ENCODE assay signal across 14 mouse cellular contexts in genomic region chr2:164358373-164358772, GRCm38 (mm10). TPM values are rescaled to one million over a fixed set of nuclear protein-coding genes. Genes with fewer than 3 reads are reported as not detected.
DNase-seq lines count a peak whose midpoint lies in the region; ATAC-seq and TF ChIP-seq lines count a peak whose summit lies in the region.
"Had no signal": no experiment of that assay in that cellular context is flagged by ENCODE, and none has a peak within 500 bp of the region (broad histone marks: within the 10 kb centered on the region; RNA-seq: fewer than 3 reads in every experiment).

No protein-coding gene starts in this region.

- no peak for ATAC-seq in hindbrain, postnatal 0 days
- ATAC-seq in hindbrain, embryonic 16.5 days, result no peak
- no peak for ATAC-seq in lung, postnatal 0 days
- ATAC-seq in liver, embryonic 14.5 days (ENCODE audit: insufficient read depth), result no peak
- ATAC-seq: forebrain, embryonic 14.5 days had no signal

- peak; percentile 35; the same call in 1 of the 2 replicates for TF ChIP-seq CTCF in hindbrain, postnatal 0 days (IDR thresholded peaks at IDR 0.05; ENCODE audit: low read depth)
- TF ChIP-seq CTCF in lung, postnatal 0 days (IDR thresholded peaks at IDR 0.05), result peak; percentile 49
- peak; percentile 8; the same call in 1 of the 2 replicates for TF ChIP-seq CTCF in E14TG2a.4 (conservative IDR thresholded peaks at IDR 0.05; ENCODE audit: low read length)
- TF ChIP-seq CTCF in liver, embryonic 14.5 days (IDR thresholded peaks at IDR 0.05; ENCODE audit: low read depth), result peak; percentile 37; the same call in 1 of the 2 replicates

- no peak for TF ChIP-seq EP300 in lung, postnatal 0 days (IDR thresholded peaks at IDR 0.05)
- TF ChIP-seq EP300 in liver, embryonic 14.5 days (IDR thresholded peaks at IDR 0.05; ENCODE audit: low read depth), result no peak

- WGBS in hindbrain, postnatal 0 days, result 76% methylated on average over 3 of the region's 3 CpGs
- 81% methylated on average over 3 of the region's 3 CpGs for WGBS in hindbrain, embryonic 16.5 days
- 90% methylated on average over 3 of the region's 3 CpGs for WGBS in lung, postnatal 0 days
- WGBS in liver, embryonic 14.5 days (ENCODE audit: insufficient replicate concordance), result 66% methylated on average over 3 of the region's 3 CpGs

- no peaks in the 10 kb centered on the region for H3K4me1 ChIP-seq in hindbrain, postnatal 0 days (ENCODE audit: insufficient read depth, low read length)
- H3K4me1 ChIP-seq in hindbrain, embryonic 16.5 days (ENCODE audit: control insufficient read depth, insufficient read depth, low read depth, low read length), result no peaks in the 10 kb centered on the region
- H3K4me1 ChIP-seq in lung, postnatal 0 days (ENCODE audit: insufficient read depth, low read depth, low read length), result no peaks in the 10 kb centered on the region
- 0 out of 2 replicates have a peak, but pooled peaks cover 5% of the 10 kb centered on the region for H3K4me1 ChIP-seq in E14TG2a.4 (replicated peaks; ENCODE audit: low read depth, low read length)
- H3K4me1 ChIP-seq in liver, embryonic 14.5 days (replicated peaks; ENCODE audit: control insufficient read depth in 2 of 2, insufficient read depth in 2 of 2, low read length in 1 of 2), result no peaks in the 10 kb centered on the region
- H3K4me1 ChIP-seq: embryonic facial prominence, embryonic 13.5 days had no signal

- H3K9me3 ChIP-seq in hindbrain, postnatal 0 days (ENCODE audit: low read length), result no peaks in the 10 kb centered on the region
- no peaks in the 10 kb centered on the region for H3K9me3 ChIP-seq in hindbrain, embryonic 16.5 days (ENCODE audit: control insufficient read depth, low read length)
- H3K9me3 ChIP-seq in lung, postnatal 0 days (ENCODE audit: low read length), result no peaks in the 10 kb centered on the region
- peaks cover 39% of the 10 kb centered on the region for H3K9me3 ChIP-seq in E14TG2a.4 (ENCODE audit: low read length)
- no peaks in the 10 kb centered on the region for H3K9me3 ChIP-seq in liver, embryonic 14.5 days (ENCODE audit: control insufficient read depth, low read length)
- H3K9me3 ChIP-seq: embryonic facial prominence, embryonic 13.5 days had no signal

- H3K9ac ChIP-seq in hindbrain, postnatal 0 days (replicated peaks; ENCODE audit: low read length), result no peak overlapping the region
- H3K9ac ChIP-seq in hindbrain, embryonic 16.5 days (ENCODE audit: low read depth, low read length), result no peak overlapping the region
- H3K9ac ChIP-seq in lung, postnatal 0 days (replicated peaks; ENCODE audit: low read depth), result no peak overlapping the region
- H3K9ac ChIP-seq in liver, embryonic 14.5 days (replicated peaks), result no peak overlapping the region
- H3K9ac ChIP-seq: embryonic facial prominence, embryonic 13.5 days had no signal

- H3K27me3 ChIP-seq in hindbrain, postnatal 0 days (ENCODE audit: insufficient read depth, low read length), result no peaks in the 10 kb centered on the region
- H3K27me3 ChIP-seq in hindbrain, embryonic 16.5 days (replicated peaks; ENCODE audit: control insufficient read depth, insufficient read depth, low read length), result no peaks in the 10 kb centered on the region
- no peaks in the 10 kb centered on the region for H3K27me3 ChIP-seq in lung, postnatal 0 days (replicated peaks; ENCODE audit: insufficient read depth, low read length)
- peaks cover 6% of the 10 kb centered on the region for H3K27me3 ChIP-seq in E14TG2a.4 (ENCODE audit: insufficient read depth, low read length)
- H3K27me3 ChIP-seq in liver, embryonic 14.5 days (ENCODE audit: control insufficient read depth, insufficient read depth, low read length), result no peaks in the 10 kb centered on the region

- H3K4me2 ChIP-seq in hindbrain, postnatal 0 days (ENCODE audit: low read depth, low read length), result no peak overlapping the region
- no peak overlapping the region for H3K4me2 ChIP-seq in hindbrain, embryonic 16.5 days (ENCODE audit: low read length)
- no peak overlapping the region for H3K4me2 ChIP-seq in lung, postnatal 0 days (replicated peaks; ENCODE audit: low read depth, low read length)
- no peak overlapping the region for H3K4me2 ChIP-seq in liver, embryonic 14.5 days (ENCODE audit: low read depth)
- H3K4me2 ChIP-seq: embryonic facial prominence, embryonic 13.5 days had no signal

- no peaks in the 10 kb centered on the region for H3K36me3 ChIP-seq in hindbrain, postnatal 0 days (ENCODE audit: insufficient read depth, low read length)
- H3K36me3 ChIP-seq in hindbrain, embryonic 16.5 days (ENCODE audit: control insufficient read depth, insufficient read depth, low read length), result no peaks in the 10 kb centered on the region
- no peaks in the 10 kb centered on the region for H3K36me3 ChIP-seq in lung, postnatal 0 days (ENCODE audit: insufficient read depth, low read length)
- H3K36me3 ChIP-seq in E14TG2a.4 (ENCODE audit: insufficient read depth, low read length), result no peaks in the 10 kb centered on the region
- no peaks in the 10 kb centered on the region for H3K36me3 ChIP-seq in liver, embryonic 14.5 days (replicated peaks; ENCODE audit: control insufficient read depth, insufficient read depth, low read depth)
- H3K36me3 ChIP-seq: embryonic facial prominence, embryonic 13.5 days had no signal

- no peak overlapping the region for H3K4me3 ChIP-seq in hindbrain, postnatal 0 days (ENCODE audit: low read length)
- no peak overlapping the region for H3K4me3 ChIP-seq in hindbrain, embryonic 16.5 days (ENCODE audit: low read length)
- H3K4me3 ChIP-seq in lung, postnatal 0 days (ENCODE audit: low read depth, low read length), result no peak overlapping the region
- no peak overlapping the region for H3K4me3 ChIP-seq in E14TG2a.4 (replicated peaks; ENCODE audit: low read length)
- no peak overlapping the region for H3K4me3 ChIP-seq in liver, embryonic 14.5 days (ENCODE audit: insufficient read depth in 1 of 2, low read depth in 2 of 2, low read length in 2 of 2)
- H3K4me3 ChIP-seq: embryonic facial prominence, embryonic 13.5 days had no signal

- H3K27ac ChIP-seq in hindbrain, postnatal 0 days, result no peak overlapping the region
- H3K27ac ChIP-seq in hindbrain, embryonic 16.5 days (ENCODE audit: low read depth, low read length), result no peak overlapping the region
- no peak overlapping the region for H3K27ac ChIP-seq in lung, postnatal 0 days (ENCODE audit: low read length)
- no peak overlapping the region for H3K27ac ChIP-seq in liver, embryonic 14.5 days
- H3K27ac ChIP-seq: embryonic facial prominence, embryonic 13.5 days had no signal

- DNase-seq in hindbrain, postnatal 0 days (ENCODE audit: low spot score), result no peak
- no peak for DNase-seq in lung, postnatal 0 days (ENCODE audit: low spot score)
- DNase-seq in lung, postnatal 10 days, result no peak
- DNase-seq in liver, embryonic 14.5 days (ENCODE audit: low read depth in 3 of 3, low spot score in 3 of 3), result no peak
- DNase-seq in left cerebral cortex, adult 18-20 months (ENCODE audit: low spot score in 2 of 2), result no peak
- DNase-seq: cerebellum, adult 18-20 months; heart, postnatal 36 days had no signal

RNA-seq across cellular contexts. Expression of gene Svs5, which starts 25.8 kb away (rescaled TPM):
- total RNA-seq in hindbrain, postnatal 0 days (2014; rRNA removed), result not detected in 2 replicates
- not detected in 2 replicates for polyA plus RNA-seq in hindbrain, postnatal 0 days (2015; fragmentation: Nextera tagmentation; extraction: Ambion mirVana)
- not detected in 2 replicates for polyA plus RNA-seq in hindbrain, embryonic 16.5 days (2015; fragmentation: Nextera tagmentation; extraction: Ambion mirVana)
- polyA plus RNA-seq in lung, postnatal 0 days (2015; fragmentation: Nextera tagmentation; extraction: Ambion mirVana), result not detected in 2 replicates
- polyA plus RNA-seq in liver, embryonic 14.5 days (2012; rRNA removed), result not detected in 2 replicates
- polyA plus RNA-seq in liver, embryonic 14.5 days (2014; fragmentation: Nextera tagmentation; extraction: Ambion mirVana), result not detected in 2 replicates
- total RNA-seq in left cerebral cortex, adult 18-20 months (2021), result not detected
- total RNA-seq: heart, postnatal 36 days had no signal
- polyA plus RNA-seq: embryonic facial prominence, embryonic 13.5 days; forebrain, embryonic 14.5 days; lung, embryonic 16.5 days had no signal

RNA-seq across cellular contexts. Expression of gene Slpi, which starts 30.5 kb away (rescaled TPM):
- total RNA-seq in hindbrain, postnatal 0 days (2014; rRNA removed), result 4.3 TPM in 1 of 2 replicates, not detected in the other
- 0.40 and 0.82 TPM in 2 replicates for polyA plus RNA-seq in hindbrain, postnatal 0 days (2015; fragmentation: Nextera tagmentation; extraction: Ambion mirVana)
- 0.66 and 0.75 TPM in 2 replicates for polyA plus RNA-seq in hindbrain, embryonic 16.5 days (2015; fragmentation: Nextera tagmentation; extraction: Ambion mirVana)
- polyA plus RNA-seq in lung, postnatal 0 days (2015; fragmentation: Nextera tagmentation; extraction: Ambion mirVana), result 79.5 and 106 TPM in 2 replicates
- polyA plus RNA-seq in liver, embryonic 14.5 days (2012; rRNA removed), result 5.0 and 10.1 TPM in 2 replicates
- 19.9 and 20.8 TPM in 2 replicates for polyA plus RNA-seq in liver, embryonic 14.5 days (2014; fragmentation: Nextera tagmentation; extraction: Ambion mirVana)
- under 1 TPM in 1 of 2 experiments, not detected in 1; 0.82 TPM for total RNA-seq in left cerebral cortex, adult 18-20 months (2021)
- polyA plus RNA-seq: forebrain, embryonic 14.5 days had no signal

RNA-seq across cellular contexts. Expression of gene Svs6, which starts 41.8 kb away (rescaled TPM):
- not detected in 2 replicates for total RNA-seq in hindbrain, postnatal 0 days (2014; rRNA removed)
- not detected in 2 replicates for polyA plus RNA-seq in hindbrain, postnatal 0 days (2015; fragmentation: Nextera tagmentation; extraction: Ambion mirVana)
- polyA plus RNA-seq in hindbrain, embryonic 16.5 days (2015; fragmentation: Nextera tagmentation; extraction: Ambion mirVana), result not detected in 2 replicates
- not detected in 2 replicates for polyA plus RNA-seq in lung, postnatal 0 days (2015; fragmentation: Nextera tagmentation; extraction: Ambion mirVana)
- not detected in 2 replicates for polyA plus RNA-seq in liver, embryonic 14.5 days (2012; rRNA removed)
- not detected in 2 replicates for polyA plus RNA-seq in liver, embryonic 14.5 days (2014; fragmentation: Nextera tagmentation; extraction: Ambion mirVana)
- not detected for total RNA-seq in left cerebral cortex, adult 18-20 months (2021)
- total RNA-seq: adrenal gland, adult 18-20 months; heart, postnatal 36 days had no signal
- polyA plus RNA-seq: embryonic facial prominence, embryonic 13.5 days; forebrain, embryonic 14.5 days; lung, embryonic 16.5 days; testis, adult 2 months had no signal

RNA-seq across cellular contexts. Expression of gene Rbpjl, which starts 44.6 kb away (rescaled TPM):
- 0.22 TPM in 1 of 2 replicates, not detected in the other for total RNA-seq in hindbrain, postnatal 0 days (2014; rRNA removed)
- 0.14 and 0.21 TPM in 2 replicates for polyA plus RNA-seq in hindbrain, postnatal 0 days (2015; fragmentation: Nextera tagmentation; extraction: Ambion mirVana)
- 0.06 and 0.15 TPM in 2 replicates for polyA plus RNA-seq in hindbrain, embryonic 16.5 days (2015; fragmentation: Nextera tagmentation; extraction: Ambion mirVana)
- 29.7 and 42.6 TPM in 2 replicates for polyA plus RNA-seq in lung, postnatal 0 days (2015; fragmentation: Nextera tagmentation; extraction: Ambion mirVana)
- polyA plus RNA-seq in liver, embryonic 14.5 days (2012; rRNA removed), result 0.06 and 0.08 TPM in 2 replicates
- 0.05 TPM in 1 of 2 replicates, not detected in the other for polyA plus RNA-seq in liver, embryonic 14.5 days (2014; fragmentation: Nextera tagmentation; extraction: Ambion mirVana)
- under 1 TPM; 0.33 to 0.56 TPM for total RNA-seq in left cerebral cortex, adult 18-20 months (2021)
- total RNA-seq: adrenal gland, adult 18-20 months; heart, postnatal 36 days had no signal
- polyA plus RNA-seq: forebrain, embryonic 14.5 days had no signal

RNA-seq across cellular contexts. Expression of gene Matn4, which starts 46.6 kb away (rescaled TPM):
- total RNA-seq in hindbrain, postnatal 0 days (2014; rRNA removed), result 4.9 and 8.2 TPM in 2 replicates
- polyA plus RNA-seq in hindbrain, postnatal 0 days (2015; fragmentation: Nextera tagmentation; extraction: Ambion mirVana), result 4.7 and 5.0 TPM in 2 replicates
- 3.8 TPM in 2 replicates for polyA plus RNA-seq in hindbrain, embryonic 16.5 days (2015; fragmentation: Nextera tagmentation; extraction: Ambion mirVana)
- polyA plus RNA-seq in lung, postnatal 0 days (2015; fragmentation: Nextera tagmentation; extraction: Ambion mirVana), result 71.4 and 81.2 TPM in 2 replicates
- polyA plus RNA-seq in liver, embryonic 14.5 days (2012; rRNA removed), result 0.16 and 0.44 TPM in 2 replicates
- not detected in 2 replicates for polyA plus RNA-seq in liver, embryonic 14.5 days (2014; fragmentation: Nextera tagmentation; extraction: Ambion mirVana)
- total RNA-seq in left cerebral cortex, adult 18-20 months (2021), result 1 to 10 TPM; 8.4 to 8.5 TPM
